Mouse (Mus musculus): ENCODE data around the gene Spns2. TPM values are rescaled to one million over a fixed set of nuclear protein-coding genes. Genes with fewer than 3 reads are reported as not detected.

Gene Spns2
- polyA plus RNA-seq (2012; ENCODE audit: low replicate concordance), result 6.0 and 13.3 TPM in 2 replicates

DNA sequence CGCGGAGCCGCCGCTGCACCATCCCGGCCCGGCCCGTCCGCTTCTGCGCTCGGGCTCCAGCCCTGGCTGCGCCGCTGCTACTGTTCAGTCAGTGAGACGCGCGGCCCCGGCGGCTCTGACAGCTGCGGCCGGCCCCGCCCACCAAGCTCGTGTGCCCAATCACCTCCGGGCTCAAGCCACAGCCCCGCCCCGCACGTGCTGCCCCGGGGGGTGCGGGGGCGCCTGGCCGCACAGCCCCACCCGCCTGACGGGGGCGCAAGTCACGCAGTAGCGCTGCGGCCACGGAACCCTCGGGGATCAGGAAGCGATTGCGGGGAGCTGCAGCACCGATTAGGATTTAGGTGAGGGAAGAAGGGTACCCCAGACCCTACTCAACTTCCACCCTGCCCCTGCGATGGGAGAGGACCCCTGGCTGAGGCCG is at the start of gene Spns2:
Gene Spns2, minus strand, starts transcription at position 24 of the 421 bp plus-strand sequence.

DNA sequence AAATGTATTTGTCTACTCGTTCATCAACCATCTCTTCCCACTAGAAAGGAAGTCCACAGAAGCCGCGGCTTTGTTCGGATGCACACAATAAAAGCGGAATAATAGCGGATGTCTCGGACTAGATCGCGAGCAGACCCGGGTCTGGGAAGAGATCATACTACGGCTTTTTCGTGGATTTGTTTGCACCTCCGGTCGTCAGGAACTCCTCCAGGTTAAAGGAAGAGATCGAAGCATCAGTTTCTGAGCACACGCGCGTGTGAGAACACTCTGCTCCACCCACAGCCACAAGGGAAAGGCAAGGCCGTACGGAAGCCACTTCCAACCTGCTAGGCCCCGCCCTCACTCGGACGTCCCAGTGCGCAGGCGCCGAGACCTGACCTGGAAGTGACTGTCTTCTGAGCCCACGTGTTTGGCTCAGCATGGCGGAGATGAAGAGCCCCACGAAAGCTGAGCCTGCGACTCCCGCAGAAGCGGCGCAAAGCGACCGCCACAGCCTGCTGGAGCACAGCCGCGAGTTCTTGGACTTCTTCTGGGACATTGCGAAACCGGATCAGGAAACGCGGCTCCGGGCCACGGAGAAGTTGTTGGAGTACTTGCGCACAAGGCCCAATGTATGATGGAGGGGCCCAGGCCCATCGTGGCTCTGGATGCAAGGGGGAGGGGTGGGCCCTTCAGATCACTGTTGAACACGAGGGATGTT is 48.6 kb downstream of the Spns2 start, which contains the start of gene Mybbp1a:
Gene Mybbp1a, plus strand, starts transcription at position 391 of the 700 bp plus-strand sequence.

DNA sequence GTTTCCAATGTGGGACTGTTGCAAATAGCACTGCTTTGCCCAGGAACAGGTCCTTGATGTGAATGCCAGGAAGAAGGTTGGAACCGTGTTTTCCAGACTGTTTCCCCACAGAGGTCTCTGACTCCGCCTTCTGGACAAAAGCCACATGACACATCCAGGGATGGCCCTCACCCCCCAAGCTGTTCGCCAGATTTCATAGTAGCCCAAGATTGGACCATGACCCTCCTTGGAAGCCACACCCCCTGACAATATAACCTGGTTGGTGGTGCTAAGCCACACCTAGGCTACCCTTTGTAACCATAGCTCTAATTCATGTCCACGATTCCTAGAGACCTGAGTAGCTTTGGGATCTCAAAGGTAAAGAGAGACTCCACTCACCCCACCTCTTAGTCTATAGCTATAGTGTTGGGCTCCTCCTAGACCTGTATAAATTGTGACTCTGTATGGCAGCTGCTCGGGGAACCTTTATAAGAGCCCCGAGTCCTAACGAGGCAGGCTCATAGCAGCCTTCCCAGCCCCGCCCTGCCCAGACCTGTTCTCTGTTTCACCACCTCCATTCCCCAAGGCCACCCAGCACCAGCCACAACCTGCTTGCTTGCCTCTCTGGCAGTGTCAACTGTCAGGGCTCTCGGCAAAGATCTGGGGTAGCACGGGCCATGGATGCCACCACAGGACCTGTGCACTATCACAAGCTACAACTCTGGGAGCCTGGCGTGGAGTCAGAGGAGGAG is 54.6 kb downstream of the Spns2 start, which contains the start of gene Ggt6:
Gene Ggt6, plus strand, starts transcription at position 564 of the 731 bp plus-strand sequence.

DNA sequence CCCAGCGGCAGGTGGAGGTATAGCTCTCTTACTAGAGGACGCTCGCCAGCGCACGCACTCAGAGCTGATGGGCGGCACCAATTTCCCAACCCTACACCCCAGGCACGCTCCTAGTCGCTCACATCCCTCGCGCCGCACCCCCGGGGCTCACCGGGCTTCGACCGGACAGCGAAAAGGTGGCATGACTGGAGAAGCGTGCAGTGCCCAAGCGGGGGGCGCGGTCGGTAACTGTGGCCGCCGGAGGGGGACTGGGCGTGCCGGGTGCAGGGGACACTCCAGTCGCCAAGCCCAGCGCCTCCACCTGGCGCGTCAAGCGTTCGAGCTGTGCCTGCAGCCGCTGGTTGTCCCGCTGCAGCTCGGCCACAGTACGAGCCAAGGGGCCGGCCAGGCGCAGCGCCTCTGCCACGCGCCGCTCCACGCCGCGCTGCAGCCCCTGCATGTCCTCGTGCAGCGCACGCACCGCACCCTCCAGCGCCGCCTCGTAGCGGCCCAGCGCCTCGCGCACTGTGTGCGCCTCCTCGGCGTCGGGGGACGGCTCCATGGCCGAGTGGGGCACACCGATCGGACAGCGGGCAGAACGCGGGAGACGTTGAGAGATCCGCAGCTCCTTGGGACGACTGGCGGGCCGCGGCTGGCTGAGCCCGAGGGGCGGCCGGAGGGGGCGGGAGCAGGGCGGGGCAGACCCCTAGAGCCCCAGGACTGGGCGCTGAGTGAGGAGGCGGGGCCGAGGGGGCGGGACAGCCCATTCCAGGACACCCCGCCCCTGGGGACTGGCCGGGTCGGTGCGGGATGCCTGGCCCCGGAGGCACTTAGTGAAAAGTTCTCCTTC is 78.4 kb downstream of the Spns2 start, which contains the start of gene Smtnl2:
Gene Smtnl2, minus strand, starts transcription at position 621 of the 829 bp plus-strand sequence.

Other genes starting within 250 kb of the Spns2 start
- gene Slc13a5, start 222.7 kb downstream of the Spns2 start, polyA plus RNA-seq (2012; ENCODE audit: low replicate concordance), result not detected in 2 replicates
- 2.2 and 3.8 TPM in 2 replicates for gene Xaf1, start 188.3 kb downstream of the Spns2 start, polyA plus RNA-seq (2012; ENCODE audit: low replicate concordance)
- gene Fbxo39, start 175.5 kb downstream of the Spns2 start, polyA plus RNA-seq (2012; ENCODE audit: low replicate concordance), result not detected in 2 replicates
- not detected in 2 replicates for gene Tekt1, start 127.5 kb downstream of the Spns2 start, polyA plus RNA-seq (2012; ENCODE audit: low replicate concordance)
- gene Smtnl2, start 78.2 kb downstream of the Spns2 start, polyA plus RNA-seq (2012; ENCODE audit: low replicate concordance), result 0.08 and 0.16 TPM in 2 replicates
- gene Ggt6, start 54.4 kb downstream of the Spns2 start, polyA plus RNA-seq (2012; ENCODE audit: low replicate concordance), result not detected in 2 replicates
- gene Mybbp1a, start 48.5 kb downstream of the Spns2 start, polyA plus RNA-seq (2012; ENCODE audit: low replicate concordance), result 53.3 and 73.9 TPM in 2 replicates
- 22.8 and 35.3 TPM in 2 replicates for gene Spns3, start 60.6 kb upstream of the Spns2 start, polyA plus RNA-seq (2012; ENCODE audit: low replicate concordance)
- 19.1 and 36.2 TPM in 2 replicates for gene Ube2g1, start 117.4 kb upstream of the Spns2 start, polyA plus RNA-seq (2012; ENCODE audit: low replicate concordance)
- 12.7 and 21.6 TPM in 2 replicates for gene Ankfy1, start 200.1 kb upstream of the Spns2 start, polyA plus RNA-seq (2012; ENCODE audit: low replicate concordance)

Measured in hematopoietic multipotent progenitor cell, adult 10-12 weeks (in vitro differentiated cells).